In the genomic region with DNA sequence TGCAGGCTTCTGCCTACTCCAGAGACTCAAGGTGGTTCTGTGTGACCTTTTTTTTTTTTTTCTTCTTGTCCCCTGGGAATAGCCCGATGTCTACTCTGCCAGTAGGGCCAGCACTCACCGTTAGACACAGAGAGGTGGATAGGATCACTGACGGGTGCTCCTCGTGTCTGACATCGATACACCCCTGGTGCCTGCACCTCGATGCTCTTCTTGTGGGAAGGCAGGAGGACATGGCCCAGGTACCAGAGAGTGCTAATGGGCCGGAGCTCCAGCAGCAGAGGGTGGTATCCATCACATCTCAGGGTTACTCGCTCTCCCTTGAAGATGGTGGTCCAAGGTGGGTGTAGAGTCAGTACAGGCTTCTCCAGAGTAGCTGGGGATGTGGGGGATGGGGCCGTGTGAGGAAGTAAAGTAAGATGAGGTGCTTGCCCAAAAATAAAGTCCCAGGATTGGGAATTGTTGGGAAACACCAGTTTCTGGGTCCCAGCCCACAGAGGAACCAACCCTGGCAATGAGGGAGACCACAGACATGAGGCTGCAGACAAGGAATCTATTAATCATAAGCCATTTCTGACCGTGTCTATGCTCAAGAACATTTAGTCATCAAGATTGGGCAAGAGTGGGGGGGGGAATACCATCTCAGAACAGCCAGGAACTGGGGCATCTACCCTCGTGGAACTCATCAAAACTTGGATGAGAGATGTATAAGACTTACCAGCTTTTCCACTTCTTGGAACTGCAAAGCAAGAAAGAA, we compare ENCODE assay signal across 22 mouse cellular contexts. TPM values are rescaled to one million over a fixed set of nuclear protein-coding genes. Genes with fewer than 3 reads are reported as not detected.
DNase-seq lines count a peak whose midpoint lies in the region; ATAC-seq lines count a peak whose summit lies in the region.
"Had no signal": no experiment of that assay in that cellular context is flagged by ENCODE, and none has a peak within 500 bp of the region (broad histone marks: within the 10 kb centered on the region; RNA-seq: fewer than 3 reads in every experiment).

No protein-coding gene starts in this region.

- ATAC-seq in megakaryocyte, adult 5-6 weeks (ENCODE audit: poor library complexity, severe bottlenecking): peak; percentile 17; the same call in 1 of the 2 replicates
- ATAC-seq: liver, embryonic 12.5 days; midbrain, embryonic 15.5 days had no signal

- peak; percentile 43 to 76 for DNase-seq in adrenal gland, adult (ENCODE audit: inconsistent age in 2 of 2, low spot score in 1 of 2)
- no peak for DNase-seq in adrenal gland, adult 8-10 months
- DNase-seq in 3134 (ENCODE audit: extremely low read depth, insufficient read length, low spot score) (peak; percentile 77), NIH3T3 (ENCODE audit: low read depth) (peak; percentile 96)
- no peak for DNase-seq in spleen, postnatal 14 days (ENCODE audit: low spot score in 2 of 2)
- no peak for DNase-seq in kidney, adult 9 months
- no peak for DNase-seq in right cerebral cortex, postnatal 25 days
- DNase-seq: cerebellum, adult 18-20 months; cerebellum, postnatal 14 days; gastrocnemius, postnatal 36 days; kidney, postnatal 4 days; lung, adult 18-20 months; lung, postnatal 10 days; retina, postnatal 1 day; thymus, postnatal 36 days had no signal

RNA-seq across cellular contexts. Expression of gene Fcrlb, which starts 0.7 kb away (rescaled TPM):
- total RNA-seq in adrenal gland, adult 8-10 months (2022): not detected
- not detected in 2 replicates for total RNA-seq in megakaryocyte, adult 5-6 weeks (2015)
- total RNA-seq in megakaryocyte, adult 5-6 weeks (2017): not detected in 2 replicates
- total RNA-seq: gastrocnemius, adult 18-20 months; gastrocnemius, postnatal 36 days; hematopoietic stem cell, adult 5-6 weeks had no signal

RNA-seq across cellular contexts. Expression of gene Fcrla, which starts 15.3 kb away (rescaled TPM):
- under 1 TPM; 0.21 to 0.81 (median 0.59) TPM for total RNA-seq in adrenal gland, adult 8-10 months (2022)
- 1.3 and 3.2 TPM in 2 replicates for total RNA-seq in megakaryocyte, adult 5-6 weeks (2015)
- total RNA-seq in megakaryocyte, adult 5-6 weeks (2017): 0.40 and 2.7 TPM in 2 replicates
- total RNA-seq: gastrocnemius, adult 18-20 months; left cerebral cortex, adult 18-20 months; left cerebral cortex, postnatal 25 days had no signal

RNA-seq across cellular contexts. Expression of gene Dusp12, which starts 26.7 kb away (rescaled TPM):
- 10 to 100 TPM; 20.7 to 34.0 (median 24.7) TPM for total RNA-seq in adrenal gland, adult 8-10 months (2022)
- 7.5 and 10.3 TPM in 2 replicates for total RNA-seq in megakaryocyte, adult 5-6 weeks (2015)
- 5.2 and 5.4 TPM in 2 replicates for total RNA-seq in megakaryocyte, adult 5-6 weeks (2017)

RNA-seq across cellular contexts. Expression of gene Gm26620, which starts 27.2 kb away (rescaled TPM):
- total RNA-seq in adrenal gland, adult 8-10 months (2022): 1 to 10 TPM; 1.0 to 2.7 (median 1.8) TPM
- 1.2 TPM in 1 of 2 replicates, not detected in the other for total RNA-seq in megakaryocyte, adult 5-6 weeks (2015)
- total RNA-seq in megakaryocyte, adult 5-6 weeks (2017): not detected in 2 replicates
- total RNA-seq: hematopoietic stem cell, adult 5-6 weeks had no signal

RNA-seq across cellular contexts. Expression of gene Atf6, which starts 44.5 kb away (rescaled TPM):
- 10 to 100 TPM; 39.7 to 46.8 (median 43.5) TPM for total RNA-seq in adrenal gland, adult 8-10 months (2022)
- 35.9 and 38.4 TPM in 2 replicates for total RNA-seq in megakaryocyte, adult 5-6 weeks (2015)
- 35.1 and 39.4 TPM in 2 replicates for total RNA-seq in megakaryocyte, adult 5-6 weeks (2017)

Comparison
In these comparisons a context has a peak if more than half of its experiments do, and no peak if none do; other contexts are left out.
1. DNase-seq: peak in adrenal gland, adult (2 of 2), 3134 (single experiment) and NIH3T3 (single experiment); none in adrenal gland, adult 8-10 months (single experiment), spleen, postnatal 14 days (0 of 2), kidney, adult 9 months (single experiment) and right cerebral cortex, postnatal 25 days (single experiment).